Mouse (Mus musculus) kidney, adult 8-10 months (tissue): Measurements from ENCODE around the gene Gm3618.
A peak's percentile ranks its signal among the peaks of the same experiment; 100 is the strongest.
"Not testable (repeated sequence)": the region's sequence is repeated elsewhere in the genome, so short reads cannot be mapped to it uniquely, and the experiment has no call there.

Source experiments
- DNase-seq, 2 experiments: peaks; one replicate each; pipeline ENCODE4 v3.0.0; 2022

Gm3618 gene

GRCm38 (mm10) chr14:6343578-6343977 is at the start of gene Gm3618:
Gene Gm3618 (minus strand): TSS chr14:6343678.
- not testable (repeated sequence) for DNase-seq

GRCm38 (mm10) chr14:6390219-6390618 is 46.7 kb upstream of the Gm3618 start, which contains the start of gene Gm16440:
Gene Gm16440 (minus strand): TSS chr14:6390319.
- DNase-seq: not testable (repeated sequence)

- DNase-seq: not testable (repeated sequence)
Measured at GRCm38 (mm10) chr14:6304743-6305142, 38.7 kb downstream of the Gm3618 start, which contains the start of gene Gm21103. Gene Gm21103 (minus strand): TSS chr14:6304843.

GRCm38 (mm10) chr14:6286931-6287715 is 56.4 kb downstream of the Gm3618 start, which contains the start of gene Gm3411:
Gene Gm3411 (minus strand): TSS chr14:6287250.
- peak; percentile 7 to 36 for DNase-seq
